18 mouse cellular contexts compared by ENCODE assay signal in genomic region chr10:20157021-20157726, GRCm38 (mm10).
"Had no signal": no experiment of that assay in that cellular context is flagged by ENCODE, and none has a peak within 500 bp of the region (broad histone marks: within the 10 kb centered on the region; RNA-seq: fewer than 3 reads in every experiment).

No protein-coding gene starts in this region.

- H3K9me3 ChIP-seq: lung, embryonic 15.5 days; midbrain, embryonic 10.5 days; midbrain, embryonic 13.5 days; midbrain, embryonic 15.5 days; neural tube, embryonic 13.5 days; neural tube, embryonic 15.5 days had no signal

- H3K27me3 ChIP-seq: lung, embryonic 15.5 days; midbrain, embryonic 15.5 days; neural tube, embryonic 13.5 days; neural tube, embryonic 15.5 days had no signal

- H3K4me1 ChIP-seq: lung, embryonic 15.5 days; midbrain, embryonic 13.5 days; midbrain, embryonic 15.5 days; neural tube, embryonic 13.5 days; neural tube, embryonic 15.5 days had no signal

- H3K36me3 ChIP-seq: lung, embryonic 15.5 days; midbrain, embryonic 10.5 days; midbrain, embryonic 13.5 days; midbrain, embryonic 15.5 days; neural tube, embryonic 13.5 days; neural tube, embryonic 15.5 days had no signal

- DNase-seq: lung, adult 2 months; lung, postnatal 14 days; lung, postnatal 36 days; retina, postnatal 1 day; right cerebral cortex, adult 18-20 months; right cerebral cortex, postnatal 25 days; right cerebral cortex, postnatal 4 days; spleen, adult 18-20 months; thymus, adult 2 months; thymus, postnatal 36 days had no signal

- ATAC-seq: lung, postnatal 0 days; midbrain, embryonic 13.5 days; midbrain, embryonic 15.5 days had no signal

- H3K4me3 ChIP-seq: lung, embryonic 15.5 days; midbrain, embryonic 10.5 days; midbrain, embryonic 13.5 days; midbrain, embryonic 15.5 days; myocyte; neural tube, embryonic 13.5 days; neural tube, embryonic 15.5 days had no signal
